Mouse (Mus musculus): ENCODE measurements around the gene Pth1r.
A peak's percentile ranks its signal among the peaks of the same experiment; 100 is the strongest.

The Pth1r gene

GRCm38 (mm10) chr9:110681817-110682216 is 65.1 kb downstream of the Pth1r start:
- DNase-seq = no peak

GRCm38 (mm10) chr9:110680736-110681507 is 66.0 kb downstream of the Pth1r start:
- DNase-seq = no peak

DNA sequence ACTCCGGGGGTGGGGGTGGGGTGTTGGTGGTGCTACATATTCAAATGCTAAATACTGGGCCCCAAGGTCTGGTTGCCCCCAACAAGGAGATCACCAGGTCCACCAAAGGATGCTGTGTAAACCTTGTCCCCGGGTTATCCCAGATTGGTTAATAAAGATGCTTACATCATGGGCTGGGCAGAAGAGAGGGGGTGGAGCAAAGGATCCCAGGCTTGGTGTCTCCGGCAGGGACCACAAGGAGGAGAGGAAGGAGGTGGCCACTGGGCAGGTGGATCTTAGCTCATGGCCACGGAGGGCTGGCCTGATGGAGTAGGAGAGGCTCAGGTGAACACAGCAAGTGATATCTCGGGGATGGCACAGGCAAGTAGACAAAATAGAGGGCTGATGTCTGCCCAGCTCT is 68.1 kb downstream of the Pth1r start:
- DNase-seq = no peak

- DNase-seq = peak in 1 of 2 experiments; percentile 30
These were observed 70.4 kb downstream of the Pth1r start for GRCm38 (mm10) chr9:110676492-110676911.

DNA sequence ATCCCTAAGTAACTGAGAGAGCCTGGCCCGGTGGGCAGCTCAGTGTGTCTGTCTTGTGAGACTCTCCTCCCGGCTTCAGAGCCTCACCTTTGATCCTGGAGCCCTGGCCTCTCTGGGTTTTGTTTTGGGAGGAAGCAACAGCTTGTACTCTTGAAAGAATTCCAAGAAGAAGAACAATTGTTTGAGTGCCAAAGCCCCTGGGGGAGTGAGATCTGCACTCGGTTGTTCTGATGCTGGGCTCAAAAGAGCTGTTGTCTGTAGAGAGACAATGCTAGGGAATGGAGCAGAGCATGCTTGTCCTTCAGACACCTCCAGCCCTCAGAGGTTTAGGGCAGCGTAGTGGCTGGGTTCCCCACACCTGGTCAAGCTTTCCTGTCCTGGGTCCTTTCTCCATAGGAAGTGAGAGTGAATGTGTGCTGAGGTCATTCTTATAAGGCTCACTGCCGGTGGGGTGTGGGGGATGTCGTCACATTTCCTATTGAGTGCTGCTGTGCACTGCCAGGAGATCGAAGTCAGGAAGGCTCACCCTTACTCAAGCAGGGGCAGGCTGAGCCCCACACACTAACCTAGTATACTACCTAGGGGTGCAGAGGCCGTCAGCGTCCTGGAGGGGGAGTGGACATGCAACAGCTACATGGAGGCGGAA is 73.7 kb downstream of the Pth1r start:
- DNase-seq = no peak

- DNase-seq = peak; percentile 58 to 66
These were observed 74.4 kb downstream of the Pth1r start for GRCm38 (mm10) chr9:110672462-110673106.
